ENCODE assay signal across 20 mouse cellular contexts in the genomic region with DNA sequence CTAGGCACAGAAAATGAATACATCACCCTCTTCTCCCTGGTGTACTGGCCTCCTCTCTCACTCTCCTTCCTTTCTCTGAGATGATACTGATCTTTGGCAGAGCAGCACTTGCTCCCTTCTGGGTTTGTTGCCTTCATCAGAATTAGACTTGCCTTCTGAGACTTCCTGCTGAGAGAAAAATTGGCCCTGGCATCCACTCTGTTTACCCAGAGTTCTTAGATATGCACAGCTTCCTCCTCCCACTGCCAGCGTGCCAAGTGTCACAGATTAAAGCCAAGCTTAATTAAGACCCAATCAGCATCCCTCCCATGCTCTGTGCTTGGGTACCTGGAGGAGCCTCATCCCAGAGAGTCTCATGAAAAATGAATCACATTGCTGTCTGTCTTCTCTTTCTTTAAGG.
DNase-seq lines count a peak whose midpoint lies in the region; ATAC-seq and TF ChIP-seq lines count a peak whose summit lies in the region.
"Had no signal": no experiment of that assay in that cellular context is flagged by ENCODE, and none has a peak within 500 bp of the region (broad histone marks: within the 10 kb centered on the region; RNA-seq: fewer than 3 reads in every experiment).

No protein-coding gene starts in this region.

- no peaks in the 10 kb centered on the region for H3K36me3 ChIP-seq in heart, embryonic 10.5 days
- H3K36me3 ChIP-seq in midbrain, postnatal 0 days (ENCODE audit: insufficient read depth, low read length), result no peaks in the 10 kb centered on the region
- no peaks in the 10 kb centered on the region for H3K36me3 ChIP-seq in midbrain, embryonic 15.5 days (replicated peaks)
- H3K36me3 ChIP-seq: embryonic facial prominence, embryonic 10.5 days; midbrain, embryonic 12.5 days had no signal

- H3K9me3 ChIP-seq in heart, embryonic 10.5 days, result 0 out of 2 replicates have a peak, but pooled peaks cover 4% of the 10 kb centered on the region
- H3K9me3 ChIP-seq in midbrain, postnatal 0 days (ENCODE audit: low read length), result no peaks in the 10 kb centered on the region
- no peaks in the 10 kb centered on the region for H3K9me3 ChIP-seq in midbrain, embryonic 15.5 days
- H3K9me3 ChIP-seq: embryonic facial prominence, embryonic 10.5 days; midbrain, embryonic 12.5 days had no signal

- H3K4me3 ChIP-seq in heart, embryonic 10.5 days, result no peak overlapping the region
- H3K4me3 ChIP-seq in midbrain, postnatal 0 days (ENCODE audit: low read depth, low read length), result no peak overlapping the region
- no peak overlapping the region for H3K4me3 ChIP-seq in midbrain, embryonic 15.5 days
- H3K4me3 ChIP-seq: embryonic facial prominence, embryonic 10.5 days; midbrain, embryonic 12.5 days had no signal

- H3K27ac ChIP-seq in heart, embryonic 10.5 days, result no peak overlapping the region
- no peak overlapping the region for H3K27ac ChIP-seq in midbrain, postnatal 0 days (ENCODE audit: low read depth, low read length)
- no peak overlapping the region for H3K27ac ChIP-seq in midbrain, embryonic 15.5 days
- H3K27ac ChIP-seq: embryonic facial prominence, embryonic 10.5 days; midbrain, embryonic 12.5 days had no signal

- no peak overlapping the region for H3K4me2 ChIP-seq in midbrain, postnatal 0 days (ENCODE audit: low read depth, low read length, poor library complexity, severe bottlenecking)
- no peak overlapping the region for H3K4me2 ChIP-seq in midbrain, embryonic 15.5 days
- H3K4me2 ChIP-seq: midbrain, embryonic 12.5 days had no signal

- no peaks in the 10 kb centered on the region for H3K4me1 ChIP-seq in heart, embryonic 10.5 days
- no peaks in the 10 kb centered on the region for H3K4me1 ChIP-seq in midbrain, postnatal 0 days (ENCODE audit: insufficient read depth, low read length)
- no peaks in the 10 kb centered on the region for H3K4me1 ChIP-seq in midbrain, embryonic 15.5 days
- H3K4me1 ChIP-seq: embryonic facial prominence, embryonic 10.5 days; midbrain, embryonic 12.5 days had no signal

- WGBS in heart, embryonic 10.5 days, result 35% methylated on average over 1 of the region's 1 CpGs
- 37% methylated on average over 1 of the region's 1 CpGs for WGBS in midbrain, postnatal 0 days
- WGBS in midbrain, embryonic 15.5 days, result 35% methylated on average over 1 of the region's 1 CpGs

- no peak overlapping the region for H3K9ac ChIP-seq in midbrain, postnatal 0 days (replicated peaks; ENCODE audit: low read length, poor library complexity, severe bottlenecking)
- H3K9ac ChIP-seq in midbrain, embryonic 15.5 days, result no peak overlapping the region
- H3K9ac ChIP-seq: liver, postnatal 0 days; midbrain, embryonic 12.5 days had no signal

- DNase-seq in heart, adult 18-20 months, result peak; percentile 5 to 7
- no peak for DNase-seq in heart, embryonic 10.5 days (ENCODE audit: low spot score)
- peak; percentile 85 for DNase-seq in midbrain, postnatal 0 days (ENCODE audit: low spot score)
- DNase-seq in cerebellum, adult 8-10 months, result peak; percentile 22
- DNase-seq in embryo, embryonic 9.5 days (ENCODE audit: extremely low spot score), result no peak
- DNase-seq in adrenal gland, postnatal 4 days (ENCODE audit: low spot score in 2 of 2), result no peak
- DNase-seq: adrenal gland, postnatal 25 days; B cell, adult 2 months; gastrocnemius, postnatal 14 days; heart, postnatal 14 days; kidney, adult 8-10 months; kidney, postnatal 25 days; liver; liver, postnatal 0 days; lung, postnatal 36 days; thymus, postnatal 4 days had no signal

- TF ChIP-seq CTCF in midbrain, postnatal 0 days (IDR thresholded peaks at IDR 0.05), result no peak

- no peak for ATAC-seq in midbrain, postnatal 0 days (ENCODE audit: low FRiP score)
- ATAC-seq in midbrain, embryonic 15.5 days (replicated peaks), result no peak
- ATAC-seq: activated CD4-positive, CD25-positive, alpha-beta regulatory T cell, adult 4 months; liver, postnatal 0 days had no signal

- no peaks in the 10 kb centered on the region for H3K27me3 ChIP-seq in heart, embryonic 10.5 days (ENCODE audit: insufficient read depth, poor library complexity, severe bottlenecking)
- no peaks in the 10 kb centered on the region for H3K27me3 ChIP-seq in midbrain, postnatal 0 days (ENCODE audit: insufficient read depth, low read length)
- H3K27me3 ChIP-seq in midbrain, embryonic 15.5 days (replicated peaks), result no peaks in the 10 kb centered on the region

Comparison
In these comparisons a context has a peak if more than half of its experiments do, and no peak if none do; other contexts are left out.
1. DNase-seq: peak in heart, adult 18-20 months (2 of 2), midbrain, postnatal 0 days (single experiment) and cerebellum, adult 8-10 months (single experiment); none in heart, embryonic 10.5 days (single experiment), embryo, embryonic 9.5 days (single experiment) and adrenal gland, postnatal 4 days (0 of 2).